Mouse (Mus musculus) kidney, adult 18-20 months (tissue): ENCODE measurements around the gene Nrf1.

ENCODE experiments used
- DNase-seq: peaks from one replicate; pipeline ENCODE4 v3.0.0; 2021

Nrf1 gene

GRCm38 (mm10) chr6:30178023-30178639, 130.3 kb downstream of the Nrf1 start:
- DNase-seq: peak; percentile 9

GRCm38 (mm10) chr6:30179046-30179445, 131.3 kb downstream of the Nrf1 start:
- DNase-seq: no peak

GRCm38 (mm10) chr6:30180321-30180720, 132.5 kb downstream of the Nrf1 start:
- no peak for DNase-seq

GRCm38 (mm10) chr6:30182038-30182437, 134.2 kb downstream of the Nrf1 start:
- DNase-seq: no peak

- DNase-seq: no peak
These were observed 135.8 kb downstream of the Nrf1 start for GRCm38 (mm10) chr6:30183624-30184023.

GRCm38 (mm10) chr6:30195656-30196055, 147.9 kb downstream of the Nrf1 start:
- no peak for DNase-seq

- no peak for DNase-seq
These were observed 148.4 kb downstream of the Nrf1 start for GRCm38 (mm10) chr6:30196143-30196542.
